Mouse (Mus musculus) ES-CJ7 (cell line): ENCODE data around the gene Tnfsf9.
"Not testable (repeated sequence)": the region's sequence is repeated elsewhere in the genome, so short reads cannot be mapped to it uniquely, and the experiment has no call there.

Source experiments
- DNase-seq: peaks from one replicate; pipeline ENCODE4 v3.0.0; 2011; ENCODE audit warnings: low read depth, low spot score

The Tnfsf9 gene

DNA sequence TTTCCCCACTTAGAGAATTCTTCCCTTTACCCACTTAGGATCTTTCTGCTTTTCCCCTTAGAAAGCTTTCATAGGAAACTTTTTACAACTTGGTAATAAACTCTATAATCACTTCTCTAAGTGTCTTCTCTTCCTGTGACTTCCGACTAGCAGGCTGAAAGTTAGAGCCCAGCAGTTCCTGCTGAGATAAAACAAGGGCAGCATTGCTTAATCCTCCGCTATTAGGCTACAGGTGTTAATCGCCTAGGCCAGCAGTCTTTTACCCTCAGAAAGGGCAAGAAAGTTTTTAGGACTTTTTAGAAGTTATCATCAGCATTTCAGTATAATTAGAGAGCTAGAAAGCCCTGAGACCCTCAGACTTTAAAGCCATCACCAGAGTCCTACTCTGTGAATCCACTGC, 28.9 kb downstream of the Tnfsf9 start:
- DNase-seq: not testable (repeated sequence)

DNA sequence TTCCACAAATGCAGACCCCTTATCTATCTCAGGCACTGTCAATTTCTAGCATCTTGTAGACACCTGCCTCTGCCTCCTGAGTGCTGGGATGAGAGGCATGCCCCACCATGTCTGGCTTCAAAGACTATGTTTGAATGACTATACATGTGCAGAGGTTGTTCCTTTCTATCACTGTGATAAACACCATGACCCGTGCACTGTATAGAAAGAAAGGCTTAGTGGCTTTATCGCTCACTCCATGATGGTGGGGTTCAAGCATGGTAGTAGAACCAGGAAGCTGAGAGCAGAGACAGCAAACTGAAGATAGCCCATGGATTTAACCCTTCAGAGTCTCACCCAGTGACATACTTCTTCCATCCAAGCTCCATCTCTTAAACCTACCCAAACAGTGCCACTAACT, 29.6 kb downstream of the Tnfsf9 start:
- no peak for DNase-seq

DNA sequence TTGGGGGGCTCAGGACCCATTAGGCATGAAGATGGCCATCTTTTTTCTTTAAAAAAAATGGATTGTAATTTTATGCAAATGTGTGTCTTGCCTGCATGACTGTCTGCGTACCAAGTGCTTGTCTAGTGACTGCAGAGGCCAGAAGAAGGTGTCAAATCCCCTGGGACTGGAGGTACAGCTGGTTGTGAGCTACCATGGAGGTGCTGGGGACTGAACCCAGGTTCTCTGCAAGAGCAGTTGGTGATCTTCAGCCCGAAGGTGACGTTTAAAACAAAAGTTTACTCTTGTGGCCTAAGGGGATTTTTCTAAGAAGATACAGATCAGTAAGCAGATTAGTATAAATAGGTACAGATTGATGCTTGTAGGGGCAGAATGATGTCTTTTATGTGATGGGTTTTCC, 30.5 kb downstream of the Tnfsf9 start:
- DNase-seq: no peak

DNA sequence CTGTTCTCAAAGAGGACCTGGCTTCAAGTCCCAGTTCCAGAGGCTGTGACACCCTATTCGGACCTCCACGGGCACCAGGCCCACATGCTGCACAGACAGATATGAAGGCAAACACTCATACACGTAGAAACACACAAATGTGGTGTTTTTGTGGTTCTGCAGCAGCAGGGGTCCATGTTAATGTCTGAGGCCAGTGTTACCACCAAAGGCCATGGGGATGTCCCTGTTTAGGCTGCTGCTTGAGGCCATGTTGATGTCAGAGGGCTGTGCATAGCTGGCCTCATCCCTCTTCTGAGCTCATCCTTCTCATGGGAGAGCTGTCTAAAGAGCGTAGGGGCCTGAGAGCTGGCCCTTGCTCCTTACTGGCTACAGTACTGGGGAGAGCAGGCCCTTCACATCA, 33.6 kb downstream of the Tnfsf9 start:
- no peak for DNase-seq

GRCm38 (mm10) chr17:57139708-57140107, 34.6 kb downstream of the Tnfsf9 start:
- no peak for DNase-seq

GRCm38 (mm10) chr17:57143704-57144103, 38.6 kb downstream of the Tnfsf9 start:
- DNase-seq: no peak

DNA sequence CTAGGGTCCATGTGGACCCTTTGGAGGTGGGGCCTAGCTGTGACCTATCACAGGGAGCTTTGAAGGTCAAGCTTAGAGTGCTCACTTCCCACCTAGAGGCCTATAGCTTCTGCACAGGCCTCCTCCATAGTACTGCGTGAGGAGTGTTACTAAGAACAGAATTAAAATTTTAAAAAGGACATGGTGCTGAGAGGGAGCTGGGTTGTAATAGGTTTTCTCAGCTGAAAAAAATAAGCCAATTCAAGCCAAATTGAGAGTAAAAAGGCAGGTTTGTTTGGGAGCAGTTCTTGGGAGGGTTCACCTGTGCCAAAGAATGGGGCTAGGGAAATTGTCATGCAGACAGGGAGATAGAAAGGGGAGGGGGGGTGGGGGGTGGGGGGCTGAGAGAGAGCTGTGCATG, 40.0 kb downstream of the Tnfsf9 start:
- peak; percentile 19 for DNase-seq

DNA sequence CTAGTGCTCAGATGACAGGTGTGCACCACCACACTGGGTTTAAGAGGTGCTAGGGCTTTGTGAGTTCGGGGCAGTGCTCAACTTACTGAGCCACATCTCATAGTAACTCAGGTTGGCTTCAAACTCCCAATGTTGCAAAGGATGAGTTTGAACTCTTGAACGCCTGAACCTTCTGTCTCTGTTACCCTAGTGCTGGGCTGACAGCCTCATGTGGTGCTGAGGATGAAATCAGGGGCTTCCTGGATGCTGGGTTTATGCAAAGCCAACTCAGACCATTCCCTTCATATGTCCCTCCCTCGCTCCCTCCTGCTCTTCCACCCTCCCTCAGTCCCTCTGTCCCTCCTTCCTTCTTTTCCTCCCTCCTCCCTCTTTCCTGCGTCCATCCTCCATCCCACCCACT, 43.2 kb downstream of the Tnfsf9 start:
- DNase-seq: no peak

DNA sequence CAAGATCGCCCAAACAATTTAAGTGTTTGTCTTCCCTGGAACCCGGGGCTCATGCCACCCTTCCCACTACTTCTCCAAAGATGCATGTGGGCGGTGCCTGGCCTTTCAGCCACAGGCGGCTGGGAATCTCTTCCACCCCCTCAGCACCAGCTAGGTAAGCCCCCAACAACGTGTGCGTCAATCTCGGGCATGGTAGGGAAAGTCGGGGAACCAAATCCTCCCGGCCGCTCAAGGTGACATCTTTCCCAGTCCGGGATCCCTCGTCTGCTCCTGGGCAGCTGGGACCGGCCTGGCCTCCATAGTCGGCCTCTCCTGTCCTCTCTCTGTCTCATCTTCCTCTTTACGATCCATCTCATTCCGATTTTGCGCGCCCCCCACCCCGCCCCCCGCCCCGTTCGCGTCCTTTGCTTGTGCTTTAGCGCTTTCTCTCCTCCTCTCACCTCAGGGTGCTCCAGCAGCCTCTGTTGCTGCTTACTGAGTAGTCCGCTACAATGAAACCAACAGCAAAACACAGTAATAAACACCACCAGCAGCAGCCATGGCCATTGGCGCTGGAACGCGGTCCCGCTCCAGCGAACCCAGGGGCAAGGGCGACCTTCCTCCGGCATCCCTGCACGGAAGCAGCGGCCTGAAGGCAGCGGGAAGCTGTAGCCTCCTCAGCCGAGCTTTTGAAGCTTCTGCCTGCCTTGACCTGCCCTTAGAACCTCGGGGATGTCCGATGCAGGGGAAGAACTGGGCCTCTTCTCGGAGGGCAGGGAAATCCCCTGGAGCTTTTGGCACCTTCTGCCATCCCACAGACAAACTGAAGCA, 44.1 kb downstream of the Tnfsf9 start, which contains the start of gene Cd70:
Gene Cd70 (minus strand): TSS at position 784 of the 810 bp plus-strand sequence.
- no peak for DNase-seq

GRCm38 (mm10) chr17:57153006-57153405, 47.9 kb downstream of the Tnfsf9 start:
- no peak for DNase-seq

DNA sequence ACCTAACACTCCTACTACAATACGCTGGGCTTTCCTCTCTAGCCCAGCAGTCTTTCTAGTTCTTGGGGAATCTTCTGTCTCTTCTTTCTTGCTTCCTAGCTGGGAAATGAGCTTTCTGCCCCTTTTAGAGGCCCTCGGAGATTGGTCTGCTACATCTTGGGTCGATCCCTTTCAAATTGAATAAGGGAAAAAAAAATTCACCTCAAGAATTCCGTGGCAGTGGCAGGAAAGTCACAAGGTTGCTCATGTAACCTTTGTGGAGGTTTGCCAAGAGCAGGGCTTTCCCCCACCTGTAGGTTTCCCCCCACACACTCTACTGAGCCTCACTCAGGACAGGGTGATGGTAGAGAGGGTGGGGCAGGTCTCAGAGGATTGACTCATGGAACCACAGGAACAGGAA, 48.7 kb downstream of the Tnfsf9 start:
- DNase-seq: no peak
